Mouse (Mus musculus) midbrain, postnatal 0 days (tissue): ENCODE results near the gene Ccdc42. TPM values are rescaled to one million over a fixed set of nuclear protein-coding genes. Genes with fewer than 3 reads are reported as not detected.

Experiments used
- ATAC-seq: fragments of 200-750 bp; cut with Nextera tagmentation; 2 replicates; pipeline ENCODE4 v1.8.0; 2017; ENCODE audit warnings: moderate number of reproducible peaks, mild to moderate bottlenecking, moderate TSS enrichment, moderate library complexity; ENCODE audit not compliant: low FRiP score
- DNase-seq: peaks from one replicate; pipeline ENCODE4 v3.0.0-alpha.2; 2015; ENCODE audit warnings: low spot score
- H3K27ac ChIP-seq: fragments of 300-500 bp; sonication (generic); 2 replicates; pipeline ENCODE4 v1.5.1; 2014; ENCODE audit warnings: low read depth, mild to moderate bottlenecking, low read length, mixed read lengths
- H3K27me3 ChIP-seq: fragments of 300-500 bp; sonication (generic); 2 replicates; pipeline ENCODE4 v1.6.1; 2014; ENCODE audit warnings: low read length, control low read depth, mixed read lengths; ENCODE audit not compliant: insufficient read depth
- H3K36me3 ChIP-seq: fragments of 300-500 bp; sonication (generic); 2 replicates; pipeline ENCODE4 v1.6.1; 2014; ENCODE audit warnings: low read length, control low read depth, mixed read lengths; ENCODE audit not compliant: insufficient read depth
- H3K4me1 ChIP-seq: fragments of 300-500 bp; sonication (generic); 2 replicates; pipeline ENCODE4 v1.6.1; 2014; ENCODE audit warnings: mild to moderate bottlenecking, control low read depth, antibody characterized with exemption, low read length, mixed read lengths; ENCODE audit not compliant: insufficient read depth
- H3K4me2 ChIP-seq: fragments of 300-500 bp; sonication (generic); 2 replicates; pipeline ENCODE4 v1.6.1; 2014; ENCODE audit warnings: low read depth, mild to moderate bottlenecking, low read length, mixed read lengths; ENCODE audit not compliant: poor library complexity, severe bottlenecking
- H3K4me3 ChIP-seq: fragments of 300-500 bp; sonication (generic); 2 replicates; pipeline ENCODE4 v1.5.1; 2014; ENCODE audit warnings: low read depth, mild to moderate bottlenecking, low read length, moderate library complexity
- H3K9ac ChIP-seq: fragments of 300-500 bp; sonication (generic); replicated peaks from 2 replicates; pipeline ENCODE4 v1.6.1; 2014; ENCODE audit warnings: mild to moderate bottlenecking, low read length, moderate library complexity, mixed read lengths; ENCODE audit not compliant: poor library complexity, severe bottlenecking
- H3K9me3 ChIP-seq: fragments of 300-500 bp; sonication (generic); 2 replicates; pipeline ENCODE4 v1.6.1; 2016; ENCODE audit warnings: low read length, control low read depth
- CTCF ChIP-seq: IDR thresholded peaks from 2 replicates; pipeline ENCODE4 v1.5.1; 2016; ENCODE audit warnings: antibody characterized with exemption, mild to moderate bottlenecking
- WGBS: fragments of 180-500 bp; shearing (Covaris S2); extraction: QIAGEN DNeasy Blood & Tissue Kit; methylation state at CpG from one replicate; pipeline ENCODE4 v1.1.7; 2014; 5-methylcytosine and 5-hydroxymethylcytosine counted together
- polyA plus RNA-seq: library from polyadenylated mRNA; unstranded; fragments of >200 nt; fragmentation: Nextera tagmentation; extraction: Ambion mirVana; gene quantifications from 2 replicates; pipeline ENCODE4 v1.2.1, GENCODE M21; 2015
- total RNA-seq: library from RNA; depleted of rRNA; stranded (reverse); fragments of >200 nt; gene quantifications from 2 replicates; pipeline ENCODE4 v1.2.3, GENCODE M21; 2014

The Ccdc42 gene
- total and polyA plus RNA-seq, 2 experiments from 2014 or later: 0.33 to 0.51 TPM

- H3K9ac ChIP-seq: 0 out of 2 replicates have a peak overlapping the region, but pooled peaks have one; percentile 36
- peak; percentile 75 for DNase-seq
- H3K27ac ChIP-seq: peak overlapping the region; percentile 57; the same call in 1 of the 2 replicates
- no peaks in the 10 kb centered on the region for H3K36me3 ChIP-seq
- 0 out of 2 replicates have a peak, but pooled peaks have one; percentile 5 for TF ChIP-seq CTCF
- H3K4me3 ChIP-seq: peak overlapping the region; percentile 28
- no peaks in the 10 kb centered on the region for H3K27me3 ChIP-seq
- H3K4me1 ChIP-seq: no peaks in the 10 kb centered on the region
- 4% methylated on average over 14 of the region's 14 CpGs for WGBS
- peak; percentile 84 for ATAC-seq
- H3K9me3 ChIP-seq: no peaks in the 10 kb centered on the region
- H3K4me2 ChIP-seq: peak overlapping the region; percentile 48
These were observed 36.5 kb downstream of the Ccdc42 start for GRCm38 (mm10) chr11:68623225-68623870.

- H3K4me2 ChIP-seq: peak overlapping the region; percentile 48
- no peaks in the 10 kb centered on the region for H3K36me3 ChIP-seq
- peak overlapping the region; percentile 57 for H3K27ac ChIP-seq
- no peaks in the 10 kb centered on the region for H3K4me1 ChIP-seq
- no peaks in the 10 kb centered on the region for H3K9me3 ChIP-seq
- no peaks in the 10 kb centered on the region for H3K27me3 ChIP-seq
- H3K4me3 ChIP-seq: peak overlapping the region; percentile 28
- no peak for TF ChIP-seq CTCF
- 0 out of 2 replicates have a peak overlapping the region, but pooled peaks have one; percentile 36 for H3K9ac ChIP-seq
- WGBS: 9% methylated on average over 5 of the region's 5 CpGs
- DNase-seq (no peak), ATAC-seq (0 out of 2 replicates have a peak, but pooled peaks have one; percentile 23)
These were observed 37.0 kb downstream of the Ccdc42 start for GRCm38 (mm10) chr11:68623871-68624258.

- Histone ChIP-seq H3K27me3 (no peaks in the 10 kb centered on the region), H3K4me1 (no peaks in the 10 kb centered on the region), H3K4me2 (no peak overlapping the region), H3K4me3 (no peak overlapping the region), H3K9ac (no peak overlapping the region), H3K27ac (no peak overlapping the region), H3K36me3 (no peaks in the 10 kb centered on the region), H3K9me3 (no peaks in the 10 kb centered on the region)
- ATAC-seq (no peak), DNase-seq (no peak)
- TF ChIP-seq CTCF: no peak
- WGBS: 67% methylated on average over 17 of the region's 17 CpGs
These were observed 44.9 kb downstream of the Ccdc42 start for GRCm38 (mm10) chr11:68631611-68632316.

GRCm38 (mm10) chr11:68637861-68638615, 51.2 kb downstream of the Ccdc42 start:
- Histone ChIP-seq H3K9ac (no peak overlapping the region), H3K27me3 (no peaks in the 10 kb centered on the region), H3K4me3 (no peak overlapping the region), H3K36me3 (no peaks in the 10 kb centered on the region), H3K4me2 (no peak overlapping the region), H3K9me3 (no peaks in the 10 kb centered on the region), H3K4me1 (peaks cover 5% of the 10 kb centered on the region; the same call in 1 of the 2 replicates), H3K27ac (peak overlapping the region; percentile 12; the same call in 1 of the 2 replicates)
- TF ChIP-seq CTCF: no peak
- 48% methylated on average over 10 of the region's 10 CpGs for WGBS
- ATAC-seq: no peak
- DNase-seq: no peak

GRCm38 (mm10) chr11:68641361-68641760, 54.5 kb downstream of the Ccdc42 start:
- no peak for ATAC-seq

More at GRCm38 (mm10) chr11:68641361-68641760, 54.5 kb downstream of the Ccdc42 start:
- Histone ChIP-seq H3K36me3 (no peaks in the 10 kb centered on the region), H3K4me2 (no peak overlapping the region), H3K9ac (no peak overlapping the region), H3K9me3 (no peaks in the 10 kb centered on the region), H3K27me3 (no peaks in the 10 kb centered on the region), H3K4me3 (no peak overlapping the region), H3K4me1 (peaks cover 5% of the 10 kb centered on the region; the same call in 1 of the 2 replicates), H3K27ac (no peak overlapping the region)
- WGBS: 87% methylated on average over 5 of the region's 5 CpGs
- TF ChIP-seq CTCF: no peak
- no peak for DNase-seq
